Mouse (Mus musculus): ENCODE data around the gene Chpf. TPM values are rescaled to one million over a fixed set of nuclear protein-coding genes. Genes with fewer than 3 reads are reported as not detected.

Chpf gene
- polyA plus RNA-seq (2015; fragmentation: Nextera tagmentation; extraction: Ambion mirVana), result 37.9 and 38.6 TPM in 2 replicates

DNA sequence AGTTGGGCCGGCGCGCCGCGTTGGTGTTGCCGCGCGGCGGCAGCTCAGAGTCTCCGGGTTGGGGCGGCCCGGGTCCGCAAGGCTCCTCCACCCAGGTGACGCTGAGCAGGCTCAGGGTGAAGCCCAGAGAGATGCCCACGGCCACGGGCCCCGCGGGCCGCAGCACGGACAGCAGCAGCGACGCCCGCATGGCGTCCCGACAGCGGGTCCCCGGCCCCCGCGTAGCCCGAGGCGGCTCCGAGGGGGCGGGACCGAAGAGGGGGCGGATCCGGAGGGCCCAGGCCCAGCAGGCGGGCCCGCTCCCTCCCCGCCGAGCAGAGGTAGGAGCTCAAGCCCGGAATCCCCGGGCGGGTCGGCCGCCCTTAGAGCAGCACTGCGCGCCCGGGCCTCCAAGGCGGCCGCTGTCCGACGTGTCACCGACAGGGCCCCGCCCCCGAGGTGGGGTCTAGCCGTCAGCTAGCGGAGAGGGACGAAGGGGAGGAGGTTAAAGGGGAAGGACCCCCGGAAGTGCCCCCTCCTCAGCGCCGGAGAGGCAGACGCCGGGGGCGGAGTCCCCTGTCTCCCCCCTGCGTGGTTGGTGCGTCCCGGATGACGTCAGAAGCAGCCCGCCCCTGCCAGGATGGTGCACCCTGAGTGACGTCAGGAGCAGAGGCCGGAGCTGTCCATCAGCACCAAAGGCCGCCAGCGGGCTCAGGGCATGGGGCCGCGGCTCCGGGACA is at the start of gene Chpf, which contains the start of gene Tmem198:
TSS of gene Chpf (minus strand) at position 392 of the 719 bp plus-strand sequence.
TSS of gene Tmem198 (plus strand) at position 617 of the 719 bp plus-strand sequence.
- Histone ChIP-seq H3K27ac (ENCODE audit: low read length) (peak within 1 kb of the TSS; percentile 43), H3K4me3 (ENCODE audit: low read length) (peak within 1 kb of the TSS; percentile 76), H3K4me2 (replicated peaks; ENCODE audit: low read depth, low read length) (peak within 1 kb of the TSS; percentile 79), H3K27me3 (ENCODE audit: insufficient read depth, low read length) (peaks cover 41% of the 10 kb centered on the region), H3K9me3 (ENCODE audit: low read length) (no peaks in the 10 kb centered on the region), H3K9ac (replicated peaks; ENCODE audit: low read length) (peak within 1 kb of the TSS; percentile 76), H3K36me3 (ENCODE audit: insufficient read depth, low read length) (peaks cover 19% of the 10 kb centered on the region), H3K4me1 (ENCODE audit: insufficient read depth, low read length) (peaks cover 33% of the 10 kb centered on the region)
- ATAC-seq (ENCODE audit: low FRiP score, low TSS enrichment), result peak; percentile 92
- WGBS, result under 1% methylated on average over 59 of the region's 76 CpGs

DNA sequence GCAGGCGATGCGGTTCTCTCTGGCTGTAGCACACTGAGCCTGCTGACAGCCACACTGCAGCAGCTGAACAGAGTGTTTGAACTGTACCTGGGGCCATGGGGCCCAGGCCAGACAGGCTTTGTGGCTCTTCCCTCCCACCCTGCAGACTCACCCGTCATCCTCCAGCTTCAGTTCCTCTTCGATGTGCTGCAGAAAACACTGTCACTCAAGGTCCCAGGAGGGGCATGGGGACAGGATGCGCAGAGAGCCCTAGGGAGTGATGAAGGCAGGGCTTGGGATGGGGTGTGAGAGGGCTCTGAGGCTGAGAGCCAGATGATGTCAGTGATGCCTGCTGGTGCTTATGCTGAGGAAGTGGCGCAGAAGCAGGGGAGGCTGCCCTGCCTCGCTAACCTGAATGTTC is 45.6 kb upstream of the Chpf start:
- H3K4me2 ChIP-seq (replicated peaks; ENCODE audit: low read depth, low read length), result no peak overlapping the region
- H3K27me3 ChIP-seq (ENCODE audit: insufficient read depth, low read length), result no peaks in the 10 kb centered on the region
- no peak overlapping the region for H3K4me3 ChIP-seq (ENCODE audit: low read length)
- peaks cover 39% of the 10 kb centered on the region; the same call in 1 of the 2 replicates for H3K36me3 ChIP-seq (ENCODE audit: insufficient read depth, low read length)
- no peak for ATAC-seq (ENCODE audit: low FRiP score, low TSS enrichment)
- WGBS, result 92% methylated on average over 7 of the region's 7 CpGs
- H3K27ac ChIP-seq (ENCODE audit: low read length), result no peak overlapping the region
- H3K4me1 ChIP-seq (ENCODE audit: insufficient read depth, low read length), result peaks cover 9% of the 10 kb centered on the region
- no peaks in the 10 kb centered on the region for H3K9me3 ChIP-seq (ENCODE audit: low read length)
- H3K9ac ChIP-seq (replicated peaks; ENCODE audit: low read length), result no peak overlapping the region

DNA sequence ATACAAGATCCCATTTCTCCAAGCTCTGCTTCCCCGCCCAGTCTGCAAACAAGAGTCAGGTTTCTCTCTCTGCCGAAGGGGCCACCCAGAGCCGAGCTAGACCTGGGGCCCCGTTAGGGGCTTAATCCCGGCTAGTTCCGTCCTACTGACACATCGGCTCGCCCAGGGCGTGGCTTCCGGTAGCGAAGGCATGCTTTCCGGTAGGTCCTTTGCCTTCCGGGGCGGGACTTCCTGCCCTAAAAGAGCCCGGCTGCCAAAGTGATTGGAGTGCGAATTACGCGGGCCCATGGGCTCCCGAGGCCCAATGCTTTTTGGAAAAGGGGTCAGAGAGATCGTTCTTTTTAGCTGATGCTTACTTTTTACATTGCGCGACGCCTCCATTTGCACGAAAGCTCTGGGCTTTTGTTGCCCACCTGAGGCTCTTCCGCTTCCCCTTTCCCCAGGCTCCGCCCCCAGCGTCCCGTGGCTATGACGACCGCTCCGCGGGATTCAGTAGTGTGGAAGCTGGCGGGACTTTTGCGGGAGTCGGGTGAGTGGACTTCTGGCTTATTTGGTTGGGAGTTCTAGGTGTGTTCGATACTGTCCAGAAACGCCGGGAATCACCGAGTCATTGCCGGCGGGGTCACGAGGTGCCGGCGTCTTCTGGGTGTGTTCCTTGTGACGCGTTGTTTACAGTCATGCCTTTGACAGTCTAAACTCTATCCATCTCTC is 42.4 kb upstream of the Chpf start, which contains the start of gene Stk11ip:
TSS of gene Stk11ip (plus strand) at position 209 of the 711 bp plus-strand sequence.
- ATAC-seq (ENCODE audit: low FRiP score, low TSS enrichment), result peak; percentile 98
- H3K9ac ChIP-seq (replicated peaks; ENCODE audit: low read length), result peak within 1 kb of the TSS; percentile 64
- under 1% methylated on average over 46 of the region's 46 CpGs for WGBS
- H3K36me3 ChIP-seq (ENCODE audit: insufficient read depth, low read length), result peaks cover 8% of the 10 kb centered on the region; the same call in 1 of the 2 replicates
- H3K9me3 ChIP-seq (ENCODE audit: low read length), result no peaks in the 10 kb centered on the region
- H3K4me1 ChIP-seq (ENCODE audit: insufficient read depth, low read length), result peaks cover 16% of the 10 kb centered on the region
- H3K4me2 ChIP-seq (replicated peaks; ENCODE audit: low read depth, low read length), result peak within 1 kb of the TSS; percentile 76
- no peaks in the 10 kb centered on the region for H3K27me3 ChIP-seq (ENCODE audit: insufficient read depth, low read length)
- H3K27ac ChIP-seq (ENCODE audit: low read length), result peak within 1 kb of the TSS; percentile 95
- peak within 1 kb of the TSS; percentile 66 for H3K4me3 ChIP-seq (ENCODE audit: low read length)

DNA sequence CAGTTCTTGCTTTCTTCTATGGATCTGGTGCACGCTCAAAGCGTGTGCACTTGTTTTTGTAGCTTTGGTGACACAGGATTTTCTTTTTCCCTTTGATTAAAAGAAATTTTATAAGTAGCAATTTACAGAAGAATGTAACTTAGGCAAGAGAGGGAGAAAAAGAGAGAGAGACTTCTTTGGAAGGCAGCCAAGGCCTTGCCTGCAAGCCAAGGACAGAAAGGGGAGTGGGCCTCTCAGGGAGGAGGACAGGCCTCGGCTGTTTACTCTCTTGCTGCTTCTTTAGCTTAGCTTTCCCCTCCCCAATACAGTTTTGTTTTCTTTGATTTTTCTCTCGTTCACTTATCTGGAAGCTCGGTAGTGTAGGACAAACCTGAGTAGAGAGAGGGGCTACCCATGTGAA is 40.5 kb upstream of the Chpf start:
- H3K9ac ChIP-seq (replicated peaks; ENCODE audit: low read length), result peak overlapping the region; percentile 29
- H3K4me1 ChIP-seq (ENCODE audit: insufficient read depth, low read length), result peaks cover 16% of the 10 kb centered on the region
- no peak for ATAC-seq (ENCODE audit: low FRiP score, low TSS enrichment)
- no peaks in the 10 kb centered on the region for H3K9me3 ChIP-seq (ENCODE audit: low read length)
- H3K4me3 ChIP-seq (ENCODE audit: low read length), result no peak overlapping the region
- no peaks in the 10 kb centered on the region for H3K36me3 ChIP-seq (ENCODE audit: insufficient read depth, low read length)
- no peaks in the 10 kb centered on the region for H3K27me3 ChIP-seq (ENCODE audit: insufficient read depth, low read length)
- no peak overlapping the region for H3K4me2 ChIP-seq (replicated peaks; ENCODE audit: low read depth, low read length)
- 51% methylated on average over 5 of the region's 5 CpGs for WGBS
- peak overlapping the region; percentile 95 for H3K27ac ChIP-seq (ENCODE audit: low read length)

DNA sequence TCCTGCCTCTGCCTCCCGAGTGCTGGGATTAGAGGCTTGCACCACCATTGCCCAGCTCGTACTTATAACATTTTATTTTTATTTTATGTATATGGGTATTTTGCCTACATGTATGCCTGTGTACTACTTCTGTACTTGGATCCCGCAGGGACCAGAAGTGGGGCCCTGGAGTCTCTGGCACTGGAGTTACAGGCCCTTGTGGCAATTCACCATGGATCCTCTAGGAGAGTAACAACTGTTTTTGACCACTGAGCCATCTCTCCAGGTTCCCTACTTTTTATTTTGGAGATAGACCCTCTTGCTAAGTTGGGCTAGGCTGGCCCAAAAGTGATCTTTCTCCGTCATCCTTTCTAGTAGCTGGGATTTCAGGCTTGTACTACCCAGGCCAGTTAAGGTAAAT is 39.3 kb upstream of the Chpf start:
- ATAC-seq (ENCODE audit: low FRiP score, low TSS enrichment), result no peak
- H3K36me3 ChIP-seq (ENCODE audit: insufficient read depth, low read length), result no peaks in the 10 kb centered on the region
- H3K9ac ChIP-seq (replicated peaks; ENCODE audit: low read length), result no peak overlapping the region
- H3K4me1 ChIP-seq (ENCODE audit: insufficient read depth, low read length), result peaks cover 16% of the 10 kb centered on the region
- no peak overlapping the region for H3K4me2 ChIP-seq (replicated peaks; ENCODE audit: low read depth, low read length)
- peak overlapping the region; percentile 20; the same call in 1 of the 2 replicates for H3K27ac ChIP-seq (ENCODE audit: low read length)
- H3K9me3 ChIP-seq (ENCODE audit: low read length), result no peaks in the 10 kb centered on the region
- no peak overlapping the region for H3K4me3 ChIP-seq (ENCODE audit: low read length)
- no peaks in the 10 kb centered on the region for H3K27me3 ChIP-seq (ENCODE audit: insufficient read depth, low read length)
- WGBS, result 94% methylated on average over 4 of the region's 4 CpGs

DNA sequence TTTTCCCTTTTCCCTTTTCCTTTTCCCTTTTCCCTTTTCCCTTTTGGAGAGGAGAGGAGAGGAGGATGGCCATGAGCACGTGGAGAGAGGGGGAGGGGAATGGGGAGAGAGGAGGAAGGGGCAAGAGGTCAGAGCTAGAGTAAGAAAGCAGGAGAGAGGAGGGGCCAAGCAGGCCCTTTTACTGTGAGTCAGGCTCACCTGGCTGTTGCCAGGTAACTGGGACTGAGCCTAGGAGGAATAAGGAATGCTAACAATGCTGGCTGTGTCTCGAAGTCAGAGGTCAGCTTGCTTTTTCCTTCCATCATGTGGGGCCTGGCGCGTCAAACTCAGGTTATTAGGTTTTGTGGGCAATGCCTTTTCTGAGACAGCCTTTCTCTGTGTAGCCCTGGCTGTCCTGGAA is 38.9 kb upstream of the Chpf start:
- H3K9ac ChIP-seq (replicated peaks; ENCODE audit: low read length), result no peak overlapping the region
- WGBS, result 68% methylated on average over 3 of the region's 4 CpGs
- H3K4me2 ChIP-seq (replicated peaks; ENCODE audit: low read depth, low read length), result no peak overlapping the region
- no peaks in the 10 kb centered on the region for H3K27me3 ChIP-seq (ENCODE audit: insufficient read depth, low read length)
- H3K4me1 ChIP-seq (ENCODE audit: insufficient read depth, low read length), result peaks cover 16% of the 10 kb centered on the region
- peak overlapping the region; percentile 20; the same call in 1 of the 2 replicates for H3K27ac ChIP-seq (ENCODE audit: low read length)
- H3K4me3 ChIP-seq (ENCODE audit: low read length), result no peak overlapping the region
- H3K9me3 ChIP-seq (ENCODE audit: low read length), result no peaks in the 10 kb centered on the region
- no peaks in the 10 kb centered on the region for H3K36me3 ChIP-seq (ENCODE audit: insufficient read depth, low read length)
- ATAC-seq (ENCODE audit: low FRiP score, low TSS enrichment), result no peak

DNA sequence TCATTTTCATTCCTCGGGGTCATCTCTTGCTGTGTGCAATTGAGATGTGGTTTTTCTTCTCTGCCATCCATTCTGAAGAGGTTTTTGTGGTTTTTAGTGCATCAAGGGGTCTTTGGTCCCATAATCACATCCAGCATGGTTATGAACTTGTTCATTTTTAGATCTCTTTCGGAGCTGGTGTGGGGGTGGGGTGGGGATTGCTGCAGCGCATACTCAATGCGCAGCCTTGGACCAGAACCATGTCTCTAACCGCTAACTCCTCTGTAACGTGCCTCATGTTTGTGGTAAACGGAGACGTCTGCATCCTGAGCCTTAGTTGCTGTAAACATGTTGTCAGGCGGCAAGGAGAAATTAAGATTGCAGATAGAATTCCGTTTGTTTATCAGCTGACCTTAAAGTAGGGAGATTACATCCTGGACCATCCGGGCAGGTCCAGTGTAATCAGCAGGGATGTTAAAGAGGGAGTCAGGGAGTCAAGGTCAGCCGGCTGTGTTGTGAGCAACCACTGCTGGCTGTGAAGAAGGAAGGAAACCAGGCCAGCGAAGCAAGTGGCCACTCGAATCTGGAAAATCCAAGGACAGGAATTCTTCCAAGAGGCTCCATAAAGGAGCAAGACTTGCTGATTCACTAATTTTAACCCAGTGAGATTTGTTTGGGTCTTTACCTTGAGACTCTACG is 37.7 kb upstream of the Chpf start:
- peaks cover 18% of the 10 kb centered on the region for H3K4me1 ChIP-seq (ENCODE audit: insufficient read depth, low read length)
- 77% methylated on average over 15 of the region's 15 CpGs for WGBS
- no peaks in the 10 kb centered on the region for H3K9me3 ChIP-seq (ENCODE audit: low read length)
- H3K27ac ChIP-seq (ENCODE audit: low read length), result no peak overlapping the region
- no peak overlapping the region for H3K4me3 ChIP-seq (ENCODE audit: low read length)
- H3K27me3 ChIP-seq (ENCODE audit: insufficient read depth, low read length), result no peaks in the 10 kb centered on the region
- no peak overlapping the region for H3K9ac ChIP-seq (replicated peaks; ENCODE audit: low read length)
- no peaks in the 10 kb centered on the region for H3K36me3 ChIP-seq (ENCODE audit: insufficient read depth, low read length)
- no peak overlapping the region for H3K4me2 ChIP-seq (replicated peaks; ENCODE audit: low read depth, low read length)
- ATAC-seq (ENCODE audit: low FRiP score, low TSS enrichment), result no peak

DNA sequence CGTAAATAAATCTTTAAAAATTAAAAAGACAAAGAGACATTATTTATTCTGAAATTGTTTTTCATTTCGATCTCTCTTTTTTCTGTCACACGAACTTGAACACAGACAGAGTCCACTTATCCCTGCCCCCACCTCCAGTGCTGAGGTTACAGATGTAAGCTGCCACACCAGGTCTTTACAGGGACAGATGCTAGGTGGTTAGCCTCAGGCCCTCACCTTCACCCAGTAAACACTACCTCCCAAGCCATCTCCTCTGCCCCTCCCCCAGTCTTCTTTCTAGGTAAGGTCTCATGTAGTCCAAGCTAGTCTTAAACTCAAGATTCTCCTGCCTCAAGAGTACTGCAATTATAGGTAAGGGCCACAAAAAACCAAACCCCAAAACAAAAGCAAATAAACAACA is 33.4 kb upstream of the Chpf start:
- Histone ChIP-seq H3K9ac (replicated peaks; ENCODE audit: low read length) (no peak overlapping the region), H3K9me3 (ENCODE audit: low read length) (no peaks in the 10 kb centered on the region), H3K4me1 (ENCODE audit: insufficient read depth, low read length) (peaks cover 24% of the 10 kb centered on the region), H3K27me3 (ENCODE audit: insufficient read depth, low read length) (no peaks in the 10 kb centered on the region), H3K4me3 (ENCODE audit: low read length) (no peak overlapping the region), H3K36me3 (ENCODE audit: insufficient read depth, low read length) (no peaks in the 10 kb centered on the region), H3K27ac (ENCODE audit: low read length) (no peak overlapping the region), H3K4me2 (replicated peaks; ENCODE audit: low read depth, low read length) (no peak overlapping the region)
- ATAC-seq (ENCODE audit: low FRiP score, low TSS enrichment), result no peak
- WGBS, result 92% methylated on average over 3 of the region's 3 CpGs

DNA sequence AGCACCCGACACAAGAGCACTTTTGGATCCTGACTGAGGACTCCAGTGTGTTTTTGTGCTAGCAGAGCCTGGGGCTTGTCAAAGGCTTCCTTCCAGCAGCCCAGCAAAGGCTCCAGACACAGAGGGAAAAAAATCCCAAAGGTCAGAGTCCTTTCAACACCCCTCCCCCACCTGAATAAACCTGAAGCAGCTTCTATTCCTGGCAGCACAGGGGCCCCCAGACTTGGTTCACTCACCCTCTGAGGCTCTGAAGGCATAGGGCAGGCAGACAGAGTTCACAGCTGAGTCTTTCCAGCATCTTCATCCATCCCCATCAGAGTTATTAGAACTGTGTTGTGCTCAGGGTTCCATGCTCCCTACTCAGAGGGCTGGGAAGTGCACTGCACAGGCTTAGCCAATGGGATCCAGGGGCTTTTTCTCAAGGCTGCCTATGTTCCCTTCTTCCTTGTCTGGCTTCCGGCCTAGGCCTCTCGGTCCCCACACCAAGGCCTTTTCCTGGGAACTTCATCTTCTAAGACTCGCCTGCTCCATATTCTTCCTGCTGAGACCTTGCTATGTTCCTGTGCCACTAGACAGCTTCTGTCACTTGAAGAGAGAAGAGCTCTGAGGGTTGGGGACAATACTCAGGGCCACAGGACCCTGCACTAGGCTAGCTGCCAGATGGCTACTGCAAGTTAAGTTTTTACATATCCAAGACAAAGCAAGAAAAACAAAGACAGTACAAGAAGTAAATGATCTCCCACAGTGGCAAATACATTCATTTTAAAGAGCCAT is 32.5 kb upstream of the Chpf start:
- H3K9me3 ChIP-seq (ENCODE audit: low read length), result no peaks in the 10 kb centered on the region

More for the DNA sequence above, 32.5 kb upstream of the Chpf start:
- no peaks in the 10 kb centered on the region for H3K27me3 ChIP-seq (ENCODE audit: insufficient read depth, low read length)
- H3K27ac ChIP-seq (ENCODE audit: low read length), result peak overlapping the region; percentile 19; the same call in 1 of the 2 replicates
- H3K36me3 ChIP-seq (ENCODE audit: insufficient read depth, low read length), result no peaks in the 10 kb centered on the region
- 59% methylated on average over 4 of the region's 4 CpGs for WGBS
- no peak overlapping the region for H3K4me2 ChIP-seq (replicated peaks; ENCODE audit: low read depth, low read length)
- no peak for ATAC-seq (ENCODE audit: low FRiP score, low TSS enrichment)
- no peak overlapping the region for H3K9ac ChIP-seq (replicated peaks; ENCODE audit: low read length)
- no peak overlapping the region for H3K4me3 ChIP-seq (ENCODE audit: low read length)
- peaks cover 33% of the 10 kb centered on the region for H3K4me1 ChIP-seq (ENCODE audit: insufficient read depth, low read length)

All from kidney, embryonic 16.5 days (tissue).